Mouse (Mus musculus): Measurements from ENCODE around the gene Vmn1r197. TPM values are rescaled to one million over a fixed set of nuclear protein-coding genes. Genes with fewer than 3 reads are reported as not detected.

Gene Vmn1r197
- polyA plus RNA-seq (2014; fragmentation: Illumina TruSeq; extraction: RNeasy Lipid Tissue Mini Kit (QIAGEN cat#74804); ENCODE audit: low replicate concordance) = not detected

GRCm38 (mm10) chr13:22324289-22324688 is at the start of gene Vmn1r197:
Gene Vmn1r197 (plus strand): TSS chr13:22324589.

DNA sequence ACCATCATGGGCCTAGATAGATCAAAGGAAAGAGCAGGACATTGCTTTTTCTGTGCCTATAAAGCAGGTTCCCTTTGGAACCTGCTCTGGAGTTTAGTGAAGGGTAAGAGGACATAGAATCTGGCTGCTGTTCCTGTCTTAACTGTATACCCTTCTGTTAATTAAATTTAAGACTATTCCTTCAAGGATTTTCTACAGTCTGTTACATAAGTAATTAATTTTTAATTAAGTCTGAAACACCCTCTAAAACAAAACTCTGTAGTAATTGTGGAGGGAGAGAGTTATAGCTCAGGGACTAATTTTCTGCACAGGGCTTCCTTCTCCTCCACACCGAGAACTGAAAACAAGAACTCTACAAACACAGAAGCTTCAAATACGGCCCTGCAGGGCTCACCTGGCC is 34.8 kb upstream of the Vmn1r197 start, which contains the start of gene Vmn1r196:
TSS of gene Vmn1r196 (plus strand) at position 301 of the 400 bp plus-strand sequence.

DNA sequence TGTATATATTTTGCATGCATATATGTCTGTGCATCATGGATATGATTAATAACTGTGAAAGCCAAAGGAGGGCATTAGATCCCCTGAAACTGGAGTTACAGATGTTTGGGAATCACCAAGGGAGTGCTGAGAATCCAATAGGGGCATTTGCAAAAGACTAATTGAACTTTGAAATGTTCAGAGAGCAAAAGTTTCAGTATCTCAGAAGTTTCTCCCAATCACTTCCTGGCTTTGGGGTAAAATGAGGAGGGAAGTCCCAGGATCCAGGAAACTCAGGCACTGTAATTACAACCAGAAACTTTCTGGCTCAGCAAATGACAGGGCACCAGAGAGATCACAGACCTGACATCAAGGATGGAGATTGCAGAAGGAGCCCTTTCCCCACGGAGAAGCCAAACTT is 25.7 kb downstream of the Vmn1r197 start, which contains the start of gene Vmn1r198:
TSS of gene Vmn1r198 (plus strand) at position 301 of the 400 bp plus-strand sequence.

GRCm38 (mm10) chr13:22379518-22379917 is 55.1 kb downstream of the Vmn1r197 start, which contains the start of gene Vmn1r199:
Gene Vmn1r199 (plus strand): TSS chr13:22379818.

Other genes starting within 250 kb of the Vmn1r197 start
- gene Vmn1r188, start 240.1 kb upstream of the Vmn1r197 start, polyA plus RNA-seq (2014; fragmentation: Illumina TruSeq; extraction: RNeasy Lipid Tissue Mini Kit (QIAGEN cat#74804); ENCODE audit: low replicate concordance) = not detected
- not detected for gene Vmn1r189, start 218.8 kb upstream of the Vmn1r197 start, polyA plus RNA-seq (2014; fragmentation: Illumina TruSeq; extraction: RNeasy Lipid Tissue Mini Kit (QIAGEN cat#74804); ENCODE audit: low replicate concordance)
- gene Vmn1r191, start 140.6 kb upstream of the Vmn1r197 start, polyA plus RNA-seq (2014; fragmentation: Illumina TruSeq; extraction: RNeasy Lipid Tissue Mini Kit (QIAGEN cat#74804); ENCODE audit: low replicate concordance) = not detected
- not detected for gene Vmn1r192, start 133.4 kb upstream of the Vmn1r197 start, polyA plus RNA-seq (2014; fragmentation: Illumina TruSeq; extraction: RNeasy Lipid Tissue Mini Kit (QIAGEN cat#74804); ENCODE audit: low replicate concordance)
- gene Vmn1r193, start 101.4 kb upstream of the Vmn1r197 start, polyA plus RNA-seq (2014; fragmentation: Illumina TruSeq; extraction: RNeasy Lipid Tissue Mini Kit (QIAGEN cat#74804); ENCODE audit: low replicate concordance) = not detected
- gene Vmn1r194, start 80.4 kb upstream of the Vmn1r197 start, polyA plus RNA-seq (2014; fragmentation: Illumina TruSeq; extraction: RNeasy Lipid Tissue Mini Kit (QIAGEN cat#74804); ENCODE audit: low replicate concordance) = not detected
- not detected for gene Vmn1r195, start 54.1 kb upstream of the Vmn1r197 start, polyA plus RNA-seq (2014; fragmentation: Illumina TruSeq; extraction: RNeasy Lipid Tissue Mini Kit (QIAGEN cat#74804); ENCODE audit: low replicate concordance)
- not detected for gene Vmn1r196, start 34.7 kb upstream of the Vmn1r197 start, polyA plus RNA-seq (2014; fragmentation: Illumina TruSeq; extraction: RNeasy Lipid Tissue Mini Kit (QIAGEN cat#74804); ENCODE audit: low replicate concordance)
- not detected for gene Vmn1r198, start 25.8 kb downstream of the Vmn1r197 start, polyA plus RNA-seq (2014; fragmentation: Illumina TruSeq; extraction: RNeasy Lipid Tissue Mini Kit (QIAGEN cat#74804); ENCODE audit: low replicate concordance)
- not detected for gene Vmn1r199, start 55.2 kb downstream of the Vmn1r197 start, polyA plus RNA-seq (2014; fragmentation: Illumina TruSeq; extraction: RNeasy Lipid Tissue Mini Kit (QIAGEN cat#74804); ENCODE audit: low replicate concordance)
- not detected for gene Vmn1r200, start 65.8 kb downstream of the Vmn1r197 start, polyA plus RNA-seq (2014; fragmentation: Illumina TruSeq; extraction: RNeasy Lipid Tissue Mini Kit (QIAGEN cat#74804); ENCODE audit: low replicate concordance)
- not detected for gene Vmn1r201, start 147.3 kb downstream of the Vmn1r197 start, polyA plus RNA-seq (2014; fragmentation: Illumina TruSeq; extraction: RNeasy Lipid Tissue Mini Kit (QIAGEN cat#74804); ENCODE audit: low replicate concordance)
- gene Vmn1r202, start 180.8 kb downstream of the Vmn1r197 start, polyA plus RNA-seq (2014; fragmentation: Illumina TruSeq; extraction: RNeasy Lipid Tissue Mini Kit (QIAGEN cat#74804); ENCODE audit: low replicate concordance) = not detected
- not detected for gene Vmn1r203, start 193.5 kb downstream of the Vmn1r197 start, polyA plus RNA-seq (2014; fragmentation: Illumina TruSeq; extraction: RNeasy Lipid Tissue Mini Kit (QIAGEN cat#74804); ENCODE audit: low replicate concordance)
- gene Vmn1r204, start 228.6 kb downstream of the Vmn1r197 start, polyA plus RNA-seq (2014; fragmentation: Illumina TruSeq; extraction: RNeasy Lipid Tissue Mini Kit (QIAGEN cat#74804); ENCODE audit: low replicate concordance) = not detected